Mouse (Mus musculus) midbrain, postnatal 0 days (tissue): ENCODE measurements around the gene Fam98a. TPM values are rescaled to one million over a fixed set of nuclear protein-coding genes. Genes with fewer than 3 reads are reported as not detected.

Experiments
- ATAC-seq: fragments of 200-750 bp; cut with Nextera tagmentation; 2 replicates; pipeline ENCODE4 v1.8.0; 2017; ENCODE audit warnings: moderate number of reproducible peaks, mild to moderate bottlenecking, moderate TSS enrichment, moderate library complexity; ENCODE audit not compliant: low FRiP score
- DNase-seq: peaks from one replicate; pipeline ENCODE4 v3.0.0-alpha.2; 2015; ENCODE audit warnings: low spot score
- H3K27ac ChIP-seq: fragments of 300-500 bp; sonication (generic); 2 replicates; pipeline ENCODE4 v1.5.1; 2014; ENCODE audit warnings: low read depth, mild to moderate bottlenecking, low read length, mixed read lengths
- H3K27me3 ChIP-seq: fragments of 300-500 bp; sonication (generic); 2 replicates; pipeline ENCODE4 v1.6.1; 2014; ENCODE audit warnings: low read length, control low read depth, mixed read lengths; ENCODE audit not compliant: insufficient read depth
- H3K36me3 ChIP-seq: fragments of 300-500 bp; sonication (generic); 2 replicates; pipeline ENCODE4 v1.6.1; 2014; ENCODE audit warnings: low read length, control low read depth, mixed read lengths; ENCODE audit not compliant: insufficient read depth
- H3K4me1 ChIP-seq: fragments of 300-500 bp; sonication (generic); 2 replicates; pipeline ENCODE4 v1.6.1; 2014; ENCODE audit warnings: mild to moderate bottlenecking, control low read depth, antibody characterized with exemption, low read length, mixed read lengths; ENCODE audit not compliant: insufficient read depth
- H3K4me2 ChIP-seq: fragments of 300-500 bp; sonication (generic); 2 replicates; pipeline ENCODE4 v1.6.1; 2014; ENCODE audit warnings: low read depth, mild to moderate bottlenecking, low read length, mixed read lengths; ENCODE audit not compliant: poor library complexity, severe bottlenecking
- H3K4me3 ChIP-seq: fragments of 300-500 bp; sonication (generic); 2 replicates; pipeline ENCODE4 v1.5.1; 2014; ENCODE audit warnings: low read depth, mild to moderate bottlenecking, low read length, moderate library complexity
- H3K9ac ChIP-seq: fragments of 300-500 bp; sonication (generic); replicated peaks from 2 replicates; pipeline ENCODE4 v1.6.1; 2014; ENCODE audit warnings: mild to moderate bottlenecking, low read length, moderate library complexity, mixed read lengths; ENCODE audit not compliant: poor library complexity, severe bottlenecking
- H3K9me3 ChIP-seq: fragments of 300-500 bp; sonication (generic); 2 replicates; pipeline ENCODE4 v1.6.1; 2016; ENCODE audit warnings: low read length, control low read depth
- CTCF ChIP-seq: IDR thresholded peaks from 2 replicates; pipeline ENCODE4 v1.5.1; 2016; ENCODE audit warnings: antibody characterized with exemption, mild to moderate bottlenecking
- WGBS: fragments of 180-500 bp; shearing (Covaris S2); extraction: QIAGEN DNeasy Blood & Tissue Kit; methylation state at CpG from one replicate; pipeline ENCODE4 v1.1.7; 2014; 5-methylcytosine and 5-hydroxymethylcytosine counted together
- polyA plus RNA-seq: library from polyadenylated mRNA; unstranded; fragments of >200 nt; fragmentation: Nextera tagmentation; extraction: Ambion mirVana; gene quantifications from 2 replicates; pipeline ENCODE4 v1.2.1, GENCODE M21; 2015
- total RNA-seq: library from RNA; depleted of rRNA; stranded (reverse); fragments of >200 nt; gene quantifications from 2 replicates; pipeline ENCODE4 v1.2.3, GENCODE M21; 2014; rRNA removed

The Fam98a gene
- 16.3 and 27.4 TPM in 2 replicates for total RNA-seq
- polyA plus RNA-seq, result 17.1 and 20.5 TPM in 2 replicates

- H3K27ac ChIP-seq, result peak within 1 kb of the TSS; percentile 57; the same call in 1 of the 2 replicates
- DNase-seq (peak; percentile 99), ATAC-seq (peak; percentile 98)
- no peaks in the 10 kb centered on the region for H3K27me3 ChIP-seq
- H3K9me3 ChIP-seq, result no peaks in the 10 kb centered on the region
- under 1% methylated on average over 56 of the region's 56 CpGs for WGBS
- H3K4me2 ChIP-seq, result peak within 1 kb of the TSS; percentile 72
- H3K36me3 ChIP-seq, result 0 out of 2 replicates have a peak, but pooled peaks cover 4% of the 10 kb centered on the region
- peak; percentile 94 for TF ChIP-seq CTCF
- H3K9ac ChIP-seq, result peak within 1 kb of the TSS; percentile 72
- peak within 1 kb of the TSS; percentile 84 for H3K4me3 ChIP-seq
- no peaks in the 10 kb centered on the region for H3K4me1 ChIP-seq
Observed at GRCm38 (mm10) chr17:75551512-75552400, at the start of gene Fam98a. Fam98a (minus strand) TSS chr17:75551946.

- TF ChIP-seq CTCF, result no peak
- Histone ChIP-seq H3K4me2 (no peak overlapping the region), H3K4me1 (no peaks in the 10 kb centered on the region), H3K4me3 (no peak overlapping the region), H3K36me3 (no peaks in the 10 kb centered on the region), H3K9me3 (no peaks in the 10 kb centered on the region), H3K27ac (no peak overlapping the region), H3K9ac (no peak overlapping the region), H3K27me3 (no peaks in the 10 kb centered on the region)
- 86% methylated on average over 3 of the region's 3 CpGs for WGBS
- no peak for DNase-seq
- ATAC-seq, result no peak
Observed at GRCm38 (mm10) chr17:75598652-75599051, 46.9 kb upstream of the Fam98a start.

GRCm38 (mm10) chr17:75582738-75583137 lies 31.0 kb upstream of the Fam98a start:
- H3K4me3 ChIP-seq, result no peak overlapping the region
- H3K27me3 ChIP-seq, result no peaks in the 10 kb centered on the region
- ATAC-seq (no peak), DNase-seq (no peak)
- H3K9me3 ChIP-seq, result no peaks in the 10 kb centered on the region
- no peak overlapping the region for H3K9ac ChIP-seq
- H3K4me1 ChIP-seq, result no peaks in the 10 kb centered on the region
- WGBS, result 93% methylated on average over 1 of the region's 1 CpGs
- no peak overlapping the region for H3K4me2 ChIP-seq
- H3K27ac ChIP-seq, result no peak overlapping the region
- TF ChIP-seq CTCF, result no peak
- no peaks in the 10 kb centered on the region for H3K36me3 ChIP-seq

GRCm38 (mm10) chr17:75575608-75576007 lies 23.9 kb upstream of the Fam98a start:
- Histone ChIP-seq H3K36me3 (no peaks in the 10 kb centered on the region), H3K4me3 (no peak overlapping the region), H3K27ac (no peak overlapping the region), H3K27me3 (no peaks in the 10 kb centered on the region), H3K4me1 (no peaks in the 10 kb centered on the region), H3K4me2 (no peak overlapping the region), H3K9me3 (no peaks in the 10 kb centered on the region), H3K9ac (no peak overlapping the region)
- 71% methylated on average over 7 of the region's 7 CpGs for WGBS
- TF ChIP-seq CTCF, result no peak
- DNase-seq (peak; percentile 2), ATAC-seq (no peak)

- DNase-seq (no peak), ATAC-seq (no peak)
- Histone ChIP-seq H3K27me3 (no peaks in the 10 kb centered on the region), H3K36me3 (no peaks in the 10 kb centered on the region), H3K4me1 (no peaks in the 10 kb centered on the region), H3K9me3 (no peaks in the 10 kb centered on the region), H3K9ac (no peak overlapping the region), H3K4me3 (no peak overlapping the region), H3K27ac (no peak overlapping the region), H3K4me2 (no peak overlapping the region)
- 96% methylated on average over 2 of the region's 2 CpGs for WGBS
- TF ChIP-seq CTCF, result no peak
Observed at GRCm38 (mm10) chr17:75558041-75558440, 6.3 kb upstream of the Fam98a start.

- Histone ChIP-seq H3K4me3 (no peak overlapping the region), H3K9me3 (no peaks in the 10 kb centered on the region), H3K36me3 (no peaks in the 10 kb centered on the region), H3K27ac (no peak overlapping the region), H3K4me2 (no peak overlapping the region), H3K9ac (no peak overlapping the region), H3K4me1 (no peaks in the 10 kb centered on the region), H3K27me3 (no peaks in the 10 kb centered on the region)
- ATAC-seq (no peak), DNase-seq (no peak)
- WGBS, result 36% methylated on average over 3 of the region's 3 CpGs
- no peak for TF ChIP-seq CTCF
Observed at GRCm38 (mm10) chr17:75557031-75557430, 5.3 kb upstream of the Fam98a start.
